In genomic region chr7:80655350-80656013, GRCm38 (mm10) we compare ENCODE assay signal across 9 mouse cellular contexts. TPM values are rescaled to one million over a fixed set of nuclear protein-coding genes. Genes with fewer than 3 reads are reported as not detected.
A peak's percentile ranks its signal among the peaks of the same experiment; 100 is the strongest.
DNase-seq lines count a peak whose midpoint lies in the region; ATAC-seq lines count a peak whose summit lies in the region.
"Had no signal": no experiment of that assay in that cellular context is flagged by ENCODE, and none has a peak within 500 bp of the region (broad histone marks: within the 10 kb centered on the region; RNA-seq: fewer than 3 reads in every experiment).

No protein-coding gene starts in this region.

- H3K9me3 ChIP-seq in kidney, embryonic 15.5 days (replicated peaks) = no peaks in the 10 kb centered on the region
- H3K9me3 ChIP-seq in heart, embryonic 13.5 days = no peaks in the 10 kb centered on the region
- H3K9me3 ChIP-seq in midbrain, embryonic 12.5 days = no peaks in the 10 kb centered on the region
- no peaks in the 10 kb centered on the region for H3K9me3 ChIP-seq in kidney, embryonic 14.5 days (ENCODE audit: control insufficient read depth, low read length)

- no peak overlapping the region for H3K27ac ChIP-seq in kidney, embryonic 15.5 days
- H3K27ac ChIP-seq in heart, embryonic 13.5 days (replicated peaks) = peak overlapping the region; percentile 86
- no peak overlapping the region for H3K27ac ChIP-seq in midbrain, embryonic 12.5 days (replicated peaks)
- H3K27ac ChIP-seq in kidney, embryonic 14.5 days (ENCODE audit: low read depth, low read length) = no peak overlapping the region

- no peaks in the 10 kb centered on the region for H3K27me3 ChIP-seq in kidney, embryonic 15.5 days
- H3K27me3 ChIP-seq in heart, embryonic 13.5 days (replicated peaks) = no peaks in the 10 kb centered on the region
- no peaks in the 10 kb centered on the region for H3K27me3 ChIP-seq in midbrain, embryonic 12.5 days
- no peaks in the 10 kb centered on the region for H3K27me3 ChIP-seq in kidney, embryonic 14.5 days (ENCODE audit: control insufficient read depth, insufficient read depth, low read length)

- no peaks in the 10 kb centered on the region for H3K36me3 ChIP-seq in kidney, embryonic 15.5 days
- no peaks in the 10 kb centered on the region for H3K36me3 ChIP-seq in heart, embryonic 13.5 days
- H3K36me3 ChIP-seq in midbrain, embryonic 12.5 days = no peaks in the 10 kb centered on the region
- H3K36me3 ChIP-seq in kidney, embryonic 14.5 days (ENCODE audit: control insufficient read depth, insufficient read depth, low read length) = no peaks in the 10 kb centered on the region

- H3K4me2 ChIP-seq in kidney, embryonic 15.5 days = no peak overlapping the region
- H3K4me2 ChIP-seq in heart, embryonic 13.5 days = peak overlapping the region; percentile 14; the same call in 1 of the 2 replicates
- no peak overlapping the region for H3K4me2 ChIP-seq in midbrain, embryonic 12.5 days (replicated peaks)
- H3K4me2 ChIP-seq in kidney, embryonic 14.5 days (replicated peaks; ENCODE audit: low read depth, low read length) = no peak overlapping the region

- peaks cover 20% of the 10 kb centered on the region for H3K4me1 ChIP-seq in kidney, embryonic 15.5 days
- peaks cover 75% of the 10 kb centered on the region for H3K4me1 ChIP-seq in heart, embryonic 13.5 days
- H3K4me1 ChIP-seq in midbrain, embryonic 12.5 days = peaks cover 17% of the 10 kb centered on the region
- 0 out of 2 replicates have a peak, but pooled peaks cover 6% of the 10 kb centered on the region for H3K4me1 ChIP-seq in kidney, embryonic 14.5 days (ENCODE audit: control insufficient read depth, insufficient read depth, low read length)

- ATAC-seq in kidney, embryonic 15.5 days (replicated peaks; ENCODE audit: low FRiP score) = no peak
- peak; percentile 53; the same call in 1 of the 2 replicates for ATAC-seq in heart, embryonic 13.5 days (ENCODE audit: extremely low read depth, insufficient number of reproducible peaks, low FRiP score, low TSS enrichment)
- no peak for ATAC-seq in midbrain, embryonic 12.5 days (ENCODE audit: low FRiP score, low read depth)
- no peak for ATAC-seq in kidney, embryonic 14.5 days (ENCODE audit: low FRiP score, low TSS enrichment)

- no peak overlapping the region for H3K9ac ChIP-seq in kidney, embryonic 15.5 days
- H3K9ac ChIP-seq in heart, embryonic 13.5 days = peak overlapping the region; percentile 45; the same call in 1 of the 2 replicates
- 0 out of 2 replicates have a peak overlapping the region, but pooled peaks have one; percentile 11 for H3K9ac ChIP-seq in midbrain, embryonic 12.5 days (replicated peaks)
- no peak overlapping the region for H3K9ac ChIP-seq in kidney, embryonic 14.5 days (ENCODE audit: low read depth, low read length)

- 79% methylated on average over 6 of the region's 6 CpGs for WGBS in kidney, embryonic 15.5 days
- 42% methylated on average over 6 of the region's 6 CpGs for WGBS in heart, embryonic 13.5 days
- 79% methylated on average over 6 of the region's 6 CpGs for WGBS in midbrain, embryonic 12.5 days
- 80% methylated on average over 6 of the region's 6 CpGs for WGBS in kidney, embryonic 14.5 days

- DNase-seq in kidney, adult 11 months = peak; percentile 23
- DNase-seq in brain, embryonic 18.5 days (ENCODE audit: low read depth, low spot score) = peak; percentile 70
- no peak for DNase-seq in embryo, embryonic 11 days
- DNase-seq in urinary bladder, postnatal 25 days (ENCODE audit: low spot score) = no peak
- DNase-seq: kidney, postnatal 25 days had no signal

- H3K4me3 ChIP-seq in kidney, embryonic 15.5 days (replicated peaks) = no peak overlapping the region
- H3K4me3 ChIP-seq in heart, embryonic 13.5 days = no peak overlapping the region
- no peak overlapping the region for H3K4me3 ChIP-seq in midbrain, embryonic 12.5 days
- H3K4me3 ChIP-seq in kidney, embryonic 14.5 days (ENCODE audit: low read length) = no peak overlapping the region

RNA-seq across cellular contexts. Expression of gene Crtc3, which starts 33.2 kb away (rescaled TPM):
- 20.6 and 21.9 TPM in 2 replicates for polyA plus RNA-seq in kidney, embryonic 15.5 days (2015; fragmentation: Nextera tagmentation; extraction: Ambion mirVana)
- 14.9 and 16.6 TPM in 2 replicates for polyA plus RNA-seq in heart, embryonic 13.5 days (2015; fragmentation: Nextera tagmentation; extraction: Ambion mirVana)
- polyA plus RNA-seq in midbrain, embryonic 12.5 days (2016; fragmentation: Nextera tagmentation; extraction: Ambion mirVana) = 12.6 and 13.7 TPM in 2 replicates
- polyA plus RNA-seq in kidney, embryonic 14.5 days (2014; fragmentation: Nextera tagmentation; extraction: Ambion mirVana) = 21.1 and 27.3 TPM in 2 replicates

Comparison
In these comparisons a context has a peak if more than half of its experiments do, and no peak if none do; other contexts are left out.
1. DNase-seq: peak in kidney, adult 11 months (single experiment) and brain, embryonic 18.5 days (single experiment); none in embryo, embryonic 11 days (single experiment) and urinary bladder, postnatal 25 days (single experiment).
2. H3K9ac ChIP-seq: peak in heart, embryonic 13.5 days (single experiment) and midbrain, embryonic 12.5 days (single experiment); none in kidney, embryonic 15.5 days (single experiment) and kidney, embryonic 14.5 days (single experiment).